Comparison of ENCODE assay signal across 21 mouse cellular contexts in the genomic region with DNA sequence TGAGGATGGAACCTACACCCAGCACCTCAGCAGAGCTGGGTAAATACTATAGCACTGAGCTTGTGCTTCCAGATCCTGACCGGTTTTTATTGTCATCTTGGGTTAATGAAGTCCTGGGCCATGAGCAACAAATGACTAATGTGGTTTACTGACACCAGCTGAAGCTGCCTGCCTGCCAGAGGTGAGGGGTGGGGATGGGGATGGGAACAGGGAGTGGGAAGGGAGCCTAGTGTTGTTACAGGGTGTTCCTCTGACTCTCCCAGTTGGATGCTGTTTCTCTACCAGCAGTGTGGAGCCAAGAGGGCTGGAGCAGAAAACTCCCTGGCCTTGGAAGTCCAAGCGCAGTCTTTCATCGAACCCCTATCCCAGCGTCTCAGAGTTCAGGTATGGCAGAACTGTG. TPM values are rescaled to one million over a fixed set of nuclear protein-coding genes. Genes with fewer than 3 reads are reported as not detected.
DNase-seq lines count a peak whose midpoint lies in the region; ATAC-seq and TF ChIP-seq lines count a peak whose summit lies in the region.
"Had no signal": no experiment of that assay in that cellular context is flagged by ENCODE, and none has a peak within 500 bp of the region (broad histone marks: within the 10 kb centered on the region; RNA-seq: fewer than 3 reads in every experiment).

No protein-coding gene starts in this region.

- no peak overlapping the region for H3K27ac ChIP-seq in embryonic facial prominence, embryonic 15.5 days (replicated peaks)
- no peak overlapping the region for H3K27ac ChIP-seq in embryonic facial prominence, embryonic 10.5 days (replicated peaks)
- no peak overlapping the region for H3K27ac ChIP-seq in intestine, embryonic 16.5 days (ENCODE audit: low read length)
- no peak overlapping the region for H3K27ac ChIP-seq in intestine, embryonic 15.5 days
- H3K27ac ChIP-seq in testis, adult 2 months (ENCODE audit: control insufficient read depth, insufficient read depth, low read depth, low read length) = no peak overlapping the region; the same call in 1 of the 2 replicates
- H3K27ac ChIP-seq in midbrain, embryonic 13.5 days = no peak overlapping the region
- H3K27ac ChIP-seq: embryonic facial prominence, embryonic 12.5 days; forebrain, embryonic 15.5 days; hindbrain, embryonic 12.5 days had no signal

- H3K36me3 ChIP-seq in embryonic facial prominence, embryonic 15.5 days = no peaks in the 10 kb centered on the region
- no peaks in the 10 kb centered on the region for H3K36me3 ChIP-seq in embryonic facial prominence, embryonic 10.5 days (replicated peaks)
- H3K36me3 ChIP-seq in intestine, embryonic 16.5 days (ENCODE audit: control insufficient read depth, insufficient read depth, low read length) = no peaks in the 10 kb centered on the region
- no peaks in the 10 kb centered on the region for H3K36me3 ChIP-seq in intestine, embryonic 15.5 days
- H3K36me3 ChIP-seq in testis, adult 2 months (ENCODE audit: control insufficient read depth, insufficient read depth, low read length) = no peaks in the 10 kb centered on the region
- H3K36me3 ChIP-seq in midbrain, embryonic 13.5 days = no peaks in the 10 kb centered on the region
- H3K36me3 ChIP-seq: embryonic facial prominence, embryonic 12.5 days; forebrain, embryonic 15.5 days; hindbrain, embryonic 12.5 days had no signal

- no peaks in the 10 kb centered on the region for H3K9me3 ChIP-seq in embryonic facial prominence, embryonic 15.5 days (replicated peaks)
- H3K9me3 ChIP-seq in embryonic facial prominence, embryonic 10.5 days = no peaks in the 10 kb centered on the region
- no peaks in the 10 kb centered on the region for H3K9me3 ChIP-seq in intestine, embryonic 16.5 days (ENCODE audit: control insufficient read depth, low read length)
- H3K9me3 ChIP-seq in intestine, embryonic 15.5 days = no peaks in the 10 kb centered on the region
- no peaks in the 10 kb centered on the region for H3K9me3 ChIP-seq in midbrain, embryonic 13.5 days
- H3K9me3 ChIP-seq: embryonic facial prominence, embryonic 12.5 days; forebrain, embryonic 15.5 days; hindbrain, embryonic 12.5 days had no signal

- H3K27me3 ChIP-seq in embryonic facial prominence, embryonic 15.5 days = no peaks in the 10 kb centered on the region
- H3K27me3 ChIP-seq in embryonic facial prominence, embryonic 10.5 days (replicated peaks; ENCODE audit: low read depth, poor library complexity, severe bottlenecking) = peaks cover 5% of the 10 kb centered on the region; the same call in 1 of the 2 replicates
- no peaks in the 10 kb centered on the region for H3K27me3 ChIP-seq in intestine, embryonic 16.5 days (replicated peaks; ENCODE audit: control insufficient read depth, insufficient read depth, low read length)
- no peaks in the 10 kb centered on the region for H3K27me3 ChIP-seq in intestine, embryonic 15.5 days (replicated peaks)
- no peaks in the 10 kb centered on the region for H3K27me3 ChIP-seq in testis, adult 2 months (ENCODE audit: control insufficient read depth, insufficient read depth, low read length)
- no peaks in the 10 kb centered on the region for H3K27me3 ChIP-seq in midbrain, embryonic 13.5 days
- H3K27me3 ChIP-seq: forebrain, embryonic 15.5 days; hindbrain, embryonic 12.5 days had no signal

- 81% methylated on average over 4 of the region's 4 CpGs for WGBS in embryonic facial prominence, embryonic 15.5 days
- WGBS in embryonic facial prominence, embryonic 10.5 days = 86% methylated on average over 4 of the region's 4 CpGs
- WGBS in intestine, embryonic 16.5 days = 70% methylated on average over 4 of the region's 4 CpGs
- WGBS in intestine, embryonic 15.5 days = 68% methylated on average over 4 of the region's 4 CpGs
- 88% methylated on average over 4 of the region's 4 CpGs for WGBS in midbrain, embryonic 13.5 days

- no peak for TF ChIP-seq CTCF in testis, adult 2 months (IDR thresholded peaks at IDR 0.05; ENCODE audit: control insufficient read depth, insufficient read depth, insufficient replicate concordance, low read depth, low read length)

- H3K4me3 ChIP-seq in embryonic facial prominence, embryonic 15.5 days (replicated peaks) = no peak overlapping the region
- H3K4me3 ChIP-seq in embryonic facial prominence, embryonic 10.5 days = no peak overlapping the region
- H3K4me3 ChIP-seq in intestine, embryonic 16.5 days (ENCODE audit: low read length) = no peak overlapping the region
- H3K4me3 ChIP-seq in intestine, embryonic 15.5 days (replicated peaks) = no peak overlapping the region
- H3K4me3 ChIP-seq in testis, adult 2 months (ENCODE audit: control insufficient read depth, low read depth, low read length) = peak overlapping the region; percentile 14
- no peak overlapping the region for H3K4me3 ChIP-seq in midbrain, embryonic 13.5 days (replicated peaks)
- H3K4me3 ChIP-seq: embryonic facial prominence, embryonic 12.5 days; forebrain, embryonic 15.5 days; hindbrain, embryonic 12.5 days had no signal

- no peaks in the 10 kb centered on the region for H3K4me1 ChIP-seq in embryonic facial prominence, embryonic 15.5 days
- peaks cover 4% of the 10 kb centered on the region; the same call in 1 of the 2 replicates for H3K4me1 ChIP-seq in embryonic facial prominence, embryonic 10.5 days
- no peaks in the 10 kb centered on the region for H3K4me1 ChIP-seq in intestine, embryonic 16.5 days (ENCODE audit: control insufficient read depth, insufficient read depth, low read length)
- H3K4me1 ChIP-seq in intestine, embryonic 15.5 days (replicated peaks) = no peaks in the 10 kb centered on the region
- peaks cover 2% of the 10 kb centered on the region; the same call in 1 of the 2 replicates for H3K4me1 ChIP-seq in testis, adult 2 months (ENCODE audit: control insufficient read depth, insufficient read depth, low read length)
- H3K4me1 ChIP-seq in midbrain, embryonic 13.5 days (replicated peaks) = no peaks in the 10 kb centered on the region
- H3K4me1 ChIP-seq: embryonic facial prominence, embryonic 12.5 days; forebrain, embryonic 15.5 days; hindbrain, embryonic 12.5 days had no signal

- no peak overlapping the region for H3K4me2 ChIP-seq in embryonic facial prominence, embryonic 15.5 days (replicated peaks)
- H3K4me2 ChIP-seq in intestine, embryonic 16.5 days (ENCODE audit: low read depth, low read length) = no peak overlapping the region
- no peak overlapping the region for H3K4me2 ChIP-seq in intestine, embryonic 15.5 days (replicated peaks)
- H3K4me2 ChIP-seq in midbrain, embryonic 13.5 days (replicated peaks) = no peak overlapping the region
- H3K4me2 ChIP-seq: embryonic facial prominence, embryonic 12.5 days; forebrain, embryonic 15.5 days; hindbrain, embryonic 12.5 days had no signal

- TF ChIP-seq POLR2A in testis, adult 2 months (IDR thresholded peaks at IDR 0.05; ENCODE audit: control insufficient read depth, low read depth, low read length) = no peak

- H3K9ac ChIP-seq in embryonic facial prominence, embryonic 15.5 days = no peak overlapping the region
- H3K9ac ChIP-seq in intestine, embryonic 16.5 days (ENCODE audit: low read depth, low read length) = 0 out of 2 replicates have a peak overlapping the region, but pooled peaks have one; percentile 10
- H3K9ac ChIP-seq in intestine, embryonic 15.5 days = no peak overlapping the region
- no peak overlapping the region for H3K9ac ChIP-seq in midbrain, embryonic 13.5 days (replicated peaks)
- H3K9ac ChIP-seq: embryonic facial prominence, embryonic 12.5 days; forebrain, embryonic 15.5 days; hindbrain, embryonic 12.5 days had no signal

- DNase-seq in embryonic facial prominence, embryonic 10.5 days (ENCODE audit: low spot score) = no peak
- DNase-seq in gastrocnemius, postnatal 25 days = peak; percentile 69
- no peak for DNase-seq in right cerebral cortex, adult 18-20 months
- DNase-seq: adrenal gland, adult 2 months; cerebellum, adult 9-10 months; kidney, adult 9 months; kidney, postnatal 36 days; lung, adult 18-20 months; right cerebral cortex, postnatal 4 days; thymus, postnatal 4 days had no signal

- 0 out of 2 replicates have a peak, but pooled peaks have one; percentile 34 for ATAC-seq in embryonic facial prominence, embryonic 15.5 days (ENCODE audit: insufficient number of reproducible peaks, low FRiP score, low TSS enrichment, low read depth)
- ATAC-seq in intestine, embryonic 16.5 days = no peak
- no peak for ATAC-seq in intestine, embryonic 15.5 days
- no peak for ATAC-seq in midbrain, embryonic 13.5 days
- ATAC-seq: forebrain, embryonic 15.5 days; inflammation-experienced regulatory T-cells, adult 6 months had no signal

RNA-seq across cellular contexts. Expression of gene Card14, which starts 9.2 kb away (rescaled TPM):
- 4.0 and 4.3 TPM in 2 replicates for polyA plus RNA-seq in embryonic facial prominence, embryonic 15.5 days (2015; fragmentation: Nextera tagmentation; extraction: Ambion mirVana)
- 0.05 TPM in 1 of 2 replicates, not detected in the other for polyA plus RNA-seq in embryonic facial prominence, embryonic 10.5 days (2016; fragmentation: Nextera tagmentation; extraction: Ambion mirVana)
- 8.5 and 10.5 TPM in 2 replicates for polyA plus RNA-seq in intestine, embryonic 16.5 days (2015; fragmentation: Nextera tagmentation; extraction: Ambion mirVana)
- polyA plus RNA-seq in intestine, embryonic 15.5 days (2015; fragmentation: Nextera tagmentation; extraction: Ambion mirVana) = 5.1 and 5.6 TPM in 2 replicates
- under 1 TPM; 0.43 to 0.51 TPM for total RNA-seq in gastrocnemius, postnatal 25 days (2021)
- 0.44 and 0.76 TPM in 2 replicates for polyA plus RNA-seq in testis, adult 2 months (2012; rRNA removed)
- 0.08 and 0.09 TPM in 2 replicates for polyA plus RNA-seq in midbrain, embryonic 13.5 days (2015; fragmentation: Nextera tagmentation; extraction: Ambion mirVana)
- total RNA-seq: common myeloid progenitor, adult 5-6 weeks; megakaryocyte-erythroid progenitor cell, adult 5-6 weeks had no signal
- polyA plus RNA-seq: inflammation-experienced regulatory T-cells, adult 6 months had no signal

RNA-seq across cellular contexts. Expression of gene Eif4a3, which starts 16.8 kb away (rescaled TPM):
- polyA plus RNA-seq in embryonic facial prominence, embryonic 15.5 days (2015; fragmentation: Nextera tagmentation; extraction: Ambion mirVana) = 329 and 338 TPM in 2 replicates
- polyA plus RNA-seq in embryonic facial prominence, embryonic 10.5 days (2016; fragmentation: Nextera tagmentation; extraction: Ambion mirVana) = 465 and 504 TPM in 2 replicates
- 306 and 335 TPM in 2 replicates for polyA plus RNA-seq in intestine, embryonic 16.5 days (2015; fragmentation: Nextera tagmentation; extraction: Ambion mirVana)
- polyA plus RNA-seq in intestine, embryonic 15.5 days (2015; fragmentation: Nextera tagmentation; extraction: Ambion mirVana) = 335 and 348 TPM in 2 replicates
- 10 to 100 TPM; 29.9 to 36.9 TPM for total RNA-seq in gastrocnemius, postnatal 25 days (2021)
- polyA plus RNA-seq in testis, adult 2 months (2012; rRNA removed) = 73.6 and 81.2 TPM in 2 replicates
- 317 and 341 TPM in 2 replicates for polyA plus RNA-seq in midbrain, embryonic 13.5 days (2015; fragmentation: Nextera tagmentation; extraction: Ambion mirVana)

RNA-seq across cellular contexts. Expression of gene Sgsh, which starts 38.6 kb away (rescaled TPM):
- 6.5 and 6.7 TPM in 2 replicates for polyA plus RNA-seq in embryonic facial prominence, embryonic 15.5 days (2015; fragmentation: Nextera tagmentation; extraction: Ambion mirVana)
- polyA plus RNA-seq in embryonic facial prominence, embryonic 10.5 days (2016; fragmentation: Nextera tagmentation; extraction: Ambion mirVana) = 5.4 and 5.5 TPM in 2 replicates
- 8.2 and 8.3 TPM in 2 replicates for polyA plus RNA-seq in intestine, embryonic 16.5 days (2015; fragmentation: Nextera tagmentation; extraction: Ambion mirVana)
- 7.5 and 10.5 TPM in 2 replicates for polyA plus RNA-seq in intestine, embryonic 15.5 days (2015; fragmentation: Nextera tagmentation; extraction: Ambion mirVana)
- 1 to 10 TPM; 3.1 to 3.3 TPM for total RNA-seq in gastrocnemius, postnatal 25 days (2021)
- polyA plus RNA-seq in testis, adult 2 months (2012; rRNA removed) = 11.4 and 13.8 TPM in 2 replicates
- polyA plus RNA-seq in midbrain, embryonic 13.5 days (2015; fragmentation: Nextera tagmentation; extraction: Ambion mirVana) = 3.1 and 4.0 TPM in 2 replicates

RNA-seq across cellular contexts. Expression of gene Slc26a11, which starts 38.6 kb away (rescaled TPM):
- 10.8 and 11.7 TPM in 2 replicates for polyA plus RNA-seq in embryonic facial prominence, embryonic 15.5 days (2015; fragmentation: Nextera tagmentation; extraction: Ambion mirVana)
- 7.6 and 8.2 TPM in 2 replicates for polyA plus RNA-seq in embryonic facial prominence, embryonic 10.5 days (2016; fragmentation: Nextera tagmentation; extraction: Ambion mirVana)
- 9.0 and 10.5 TPM in 2 replicates for polyA plus RNA-seq in intestine, embryonic 16.5 days (2015; fragmentation: Nextera tagmentation; extraction: Ambion mirVana)
- 7.2 and 9.9 TPM in 2 replicates for polyA plus RNA-seq in intestine, embryonic 15.5 days (2015; fragmentation: Nextera tagmentation; extraction: Ambion mirVana)
- 1 to 10 TPM; 2.4 to 3.5 TPM for total RNA-seq in gastrocnemius, postnatal 25 days (2021)
- 4.2 and 5.5 TPM in 2 replicates for polyA plus RNA-seq in testis, adult 2 months (2012; rRNA removed)
- 4.3 and 5.0 TPM in 2 replicates for polyA plus RNA-seq in midbrain, embryonic 13.5 days (2015; fragmentation: Nextera tagmentation; extraction: Ambion mirVana)

RNA-seq across cellular contexts. Expression of gene Gaa, which starts 49.0 kb away (rescaled TPM):
- 81.4 and 90.1 TPM in 2 replicates for polyA plus RNA-seq in embryonic facial prominence, embryonic 15.5 days (2015; fragmentation: Nextera tagmentation; extraction: Ambion mirVana)
- 30.8 TPM in 2 replicates for polyA plus RNA-seq in embryonic facial prominence, embryonic 10.5 days (2016; fragmentation: Nextera tagmentation; extraction: Ambion mirVana)
- polyA plus RNA-seq in intestine, embryonic 16.5 days (2015; fragmentation: Nextera tagmentation; extraction: Ambion mirVana) = 90.5 and 99.0 TPM in 2 replicates
- 66.3 and 69.1 TPM in 2 replicates for polyA plus RNA-seq in intestine, embryonic 15.5 days (2015; fragmentation: Nextera tagmentation; extraction: Ambion mirVana)
- 100 to 1,000 TPM; 110 to 138 TPM for total RNA-seq in gastrocnemius, postnatal 25 days (2021)
- polyA plus RNA-seq in testis, adult 2 months (2012; rRNA removed) = 41.9 and 46.2 TPM in 2 replicates
- 49.9 and 50.7 TPM in 2 replicates for polyA plus RNA-seq in midbrain, embryonic 13.5 days (2015; fragmentation: Nextera tagmentation; extraction: Ambion mirVana)
